Mouse (Mus musculus): ENCODE results near the gene Tmem120b.

DNA sequence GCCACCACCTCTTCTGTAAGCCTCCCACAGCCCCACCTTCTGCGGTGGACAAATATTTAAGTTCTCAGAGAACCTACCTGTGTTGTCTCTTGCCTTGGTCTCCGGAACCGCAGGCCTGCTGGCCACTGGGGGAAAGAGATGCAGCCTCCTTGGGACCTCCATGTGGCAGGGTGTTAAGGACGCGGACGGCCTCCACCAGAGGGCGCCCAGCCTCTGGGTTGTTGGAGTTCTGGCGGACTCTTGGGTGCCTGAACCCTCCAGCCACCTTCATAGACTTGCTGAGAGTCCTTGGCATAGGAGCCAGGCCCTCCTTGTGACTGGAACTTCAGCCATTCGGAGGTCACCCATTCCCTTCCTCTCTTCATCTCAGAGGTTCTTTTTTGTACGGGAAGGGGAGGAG is 49.0 kb downstream of the Tmem120b start:
- TF ChIP-seq CTCF (IDR thresholded peaks at IDR 0.05; ENCODE audit: control insufficient read depth, insufficient read depth, insufficient read length) (peak; percentile 83), MAX (IDR thresholded peaks at IDR 0.05) (no peak), MYOG (IDR thresholded peaks at IDR 0.05; ENCODE audit: control insufficient read depth, extremely low read depth, insufficient read length) (no peak)
